Mouse (Mus musculus) regulatory T cell (primary cell): ENCODE results near the gene Oprl1.

Experiments
- in situ Hi-C: fragments of 300-600 bp; cut with MboI, MseI; formaldehyde crosslinking; loops from one replicate; pipeline ENCODE4 v1.15.1; 2025; ENCODE audit warnings: high pct_unique_total_duplicates

Gene Oprl1

GRCm38 (mm10) chr2:181714903-181715326 lies at the start of gene Oprl1:
TSS of gene Oprl1 (plus strand) at chr2:181715016.
- in situ Hi-C loops: no loop called here

- in situ Hi-C loops: no loop called here
Measured at GRCm38 (mm10) chr2:181670285-181670912, 44.4 kb upstream of the Oprl1 start.

- in situ Hi-C loops: no loop called here
Measured at GRCm38 (mm10) chr2:181670913-181671311, 43.9 kb upstream of the Oprl1 start.

GRCm38 (mm10) chr2:181671326-181671725 lies 43.5 kb upstream of the Oprl1 start, which contains the start of gene Sox18:
TSS of gene Sox18 (minus strand) at chr2:181671640.
- in situ Hi-C loops: no loop called here

- in situ Hi-C loops: no loop called here
Measured at GRCm38 (mm10) chr2:181671984-181672383, 42.8 kb upstream of the Oprl1 start.

- in situ Hi-C loops: no loop called here
Measured at GRCm38 (mm10) chr2:181673501-181673900, 41.3 kb upstream of the Oprl1 start.

- in situ Hi-C loops: no loop called here
Measured at GRCm38 (mm10) chr2:181674934-181675333, 39.9 kb upstream of the Oprl1 start.

GRCm38 (mm10) chr2:181675454-181675853 lies 39.4 kb upstream of the Oprl1 start:
- in situ Hi-C loops: no loop called here

- in situ Hi-C loops: no loop called here
Measured at GRCm38 (mm10) chr2:181676424-181676823, 38.4 kb upstream of the Oprl1 start.

DNA sequence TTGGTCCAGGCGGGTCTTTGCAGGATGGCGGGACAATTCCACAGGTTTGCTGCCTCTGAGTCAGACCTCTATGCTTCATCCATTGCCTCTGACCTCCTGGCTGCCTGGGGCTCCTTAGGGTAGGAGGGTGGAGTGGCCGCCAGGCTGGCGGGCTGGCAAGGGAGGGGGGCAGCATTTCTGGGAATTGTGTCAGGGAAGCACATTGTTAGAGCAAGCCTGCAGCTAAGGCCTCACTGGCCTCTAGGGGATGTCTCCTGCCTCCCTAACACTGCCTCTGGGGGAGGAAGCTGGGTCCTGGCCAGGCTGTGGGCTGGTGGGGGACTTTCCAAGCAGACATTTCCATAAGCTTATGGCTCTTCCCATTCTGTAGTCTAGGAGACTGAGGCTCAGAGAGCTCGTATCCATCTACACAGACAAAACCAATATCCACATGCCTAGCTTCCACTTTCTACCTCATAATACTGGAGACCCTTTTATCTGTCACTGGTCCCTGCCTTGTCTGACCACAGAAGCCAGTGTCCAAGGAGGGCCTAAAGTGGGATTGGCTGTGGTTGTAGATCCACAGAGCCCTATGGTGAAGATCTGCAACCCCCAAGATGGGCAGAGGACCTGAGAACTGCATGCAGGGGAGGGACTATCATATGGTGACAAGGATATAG lies 37.6 kb upstream of the Oprl1 start:
- in situ Hi-C loops: no loop called here

DNA sequence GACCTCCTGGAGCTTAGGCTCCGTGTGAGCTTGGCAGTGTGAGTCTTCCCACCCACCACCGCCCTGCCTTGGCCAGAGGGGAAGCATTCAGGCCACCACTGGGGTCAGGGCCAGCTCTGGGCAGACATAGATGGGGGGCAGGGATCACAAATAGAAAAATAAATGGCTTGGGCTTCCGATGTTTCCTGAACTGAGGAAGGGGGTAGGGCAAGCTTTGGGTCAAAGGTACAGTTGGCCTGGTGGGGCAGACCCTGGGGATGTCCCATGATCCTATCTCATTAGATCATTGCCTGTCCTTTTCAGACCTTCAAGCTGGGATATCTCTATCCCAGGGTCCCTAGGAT lies 37.1 kb upstream of the Oprl1 start:
- in situ Hi-C loops: no loop called here

DNA sequence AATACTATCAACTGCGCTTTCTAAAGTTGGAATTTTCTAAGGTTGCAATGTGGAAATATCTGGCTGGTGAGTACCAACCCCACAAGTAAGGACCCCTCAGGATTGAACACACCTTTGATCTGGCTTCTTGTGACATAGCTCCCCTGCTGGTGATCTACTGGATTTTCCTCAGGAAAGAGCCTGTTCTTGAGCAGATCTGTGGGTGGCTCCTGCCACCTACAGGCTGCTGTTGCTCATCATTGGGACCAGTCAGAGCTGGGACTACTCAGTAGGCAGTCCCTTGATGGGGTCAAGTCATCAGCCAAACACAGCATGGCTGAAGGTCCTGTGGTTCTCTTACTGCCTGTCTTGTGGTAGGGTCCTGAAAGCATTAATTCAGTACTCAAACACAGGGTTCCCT lies 36.0 kb upstream of the Oprl1 start:
- in situ Hi-C loops: no loop called here

GRCm38 (mm10) chr2:181679951-181680715 lies 34.7 kb upstream of the Oprl1 start, which contains the start of gene Tcea2:
TSS of gene Tcea2 (plus strand) at chr2:181680310.
- in situ Hi-C loops: no loop called here

GRCm38 (mm10) chr2:181680716-181681117 lies 34.1 kb upstream of the Oprl1 start:
- in situ Hi-C loops: no loop called here

DNA sequence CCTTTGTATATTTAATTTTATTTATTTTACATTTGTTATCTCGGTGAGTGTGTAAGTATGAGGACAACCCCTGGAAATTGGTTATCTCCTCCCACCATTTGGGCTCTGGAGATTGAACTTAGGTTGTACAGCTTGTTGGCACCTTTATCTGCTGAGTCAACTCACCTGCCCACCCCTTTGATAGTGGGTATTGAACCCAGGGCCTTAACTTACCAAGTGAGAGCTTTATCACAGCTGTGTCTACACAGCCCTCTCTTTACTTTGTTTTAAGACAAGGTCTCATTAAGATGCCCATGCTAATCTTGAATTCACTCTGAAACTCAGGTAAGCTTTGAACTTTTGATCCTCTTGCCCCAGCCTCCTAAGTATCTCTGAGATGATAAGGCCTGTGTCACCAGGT lies 32.8 kb upstream of the Oprl1 start:
- in situ Hi-C loops: no loop called here

GRCm38 (mm10) chr2:181683381-181683780 lies 31.4 kb upstream of the Oprl1 start:
- in situ Hi-C loops: no loop called here

- in situ Hi-C loops: no loop called here
Measured at GRCm38 (mm10) chr2:181684713-181685112, 30.1 kb upstream of the Oprl1 start.

GRCm38 (mm10) chr2:181685686-181686085 lies 29.1 kb upstream of the Oprl1 start:
- in situ Hi-C loops: no loop called here

DNA sequence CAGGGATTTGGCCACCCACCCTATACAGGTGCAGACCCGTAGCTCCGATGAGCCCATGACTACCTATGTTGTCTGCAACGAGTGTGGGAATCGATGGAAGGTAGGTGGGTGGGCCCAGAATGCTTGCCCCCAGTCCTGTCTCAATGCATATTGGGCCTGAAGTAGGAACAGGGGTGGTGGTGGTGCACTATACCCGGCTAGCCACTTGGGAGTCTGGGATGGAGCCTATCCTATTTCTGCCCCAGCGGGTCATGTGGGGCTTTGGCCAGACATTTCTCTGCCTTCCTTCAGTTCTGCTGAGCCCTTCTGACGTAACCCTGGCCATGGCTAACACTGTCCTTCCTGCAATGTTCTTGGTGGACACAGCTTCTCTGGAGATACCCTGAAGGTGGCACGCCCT lies 27.2 kb upstream of the Oprl1 start:
- in situ Hi-C loops: no loop called here

- in situ Hi-C loops: no loop called here
Measured at GRCm38 (mm10) chr2:181689466-181690160, 25.2 kb upstream of the Oprl1 start.

GRCm38 (mm10) chr2:181691083-181691482 lies 23.7 kb upstream of the Oprl1 start:
- in situ Hi-C loops: no loop called here

GRCm38 (mm10) chr2:181691571-181691970 lies 23.2 kb upstream of the Oprl1 start:
- in situ Hi-C loops: no loop called here
